Mouse (Mus musculus) stomach, postnatal 0 days (tissue): ENCODE results near the gene Rab11b.

Experiments used
- CTCF ChIP-seq: IDR thresholded peaks from 2 replicates; pipeline ENCODE4 v1.5.1; 2016; ENCODE audit warnings: antibody characterized with exemption, low read depth, mild to moderate bottlenecking, moderate library complexity
- EP300 ChIP-seq: optimal IDR thresholded peaks from 2 replicates; pipeline ENCODE3; 2016; ENCODE audit warnings: antibody characterized with exemption

- TF ChIP-seq CTCF (no peak), EP300 (no peak)
Observed at GRCm38 (mm10) chr17:33717982-33718381, 42.3 kb downstream of the Rab11b start.
